In the genomic region with DNA sequence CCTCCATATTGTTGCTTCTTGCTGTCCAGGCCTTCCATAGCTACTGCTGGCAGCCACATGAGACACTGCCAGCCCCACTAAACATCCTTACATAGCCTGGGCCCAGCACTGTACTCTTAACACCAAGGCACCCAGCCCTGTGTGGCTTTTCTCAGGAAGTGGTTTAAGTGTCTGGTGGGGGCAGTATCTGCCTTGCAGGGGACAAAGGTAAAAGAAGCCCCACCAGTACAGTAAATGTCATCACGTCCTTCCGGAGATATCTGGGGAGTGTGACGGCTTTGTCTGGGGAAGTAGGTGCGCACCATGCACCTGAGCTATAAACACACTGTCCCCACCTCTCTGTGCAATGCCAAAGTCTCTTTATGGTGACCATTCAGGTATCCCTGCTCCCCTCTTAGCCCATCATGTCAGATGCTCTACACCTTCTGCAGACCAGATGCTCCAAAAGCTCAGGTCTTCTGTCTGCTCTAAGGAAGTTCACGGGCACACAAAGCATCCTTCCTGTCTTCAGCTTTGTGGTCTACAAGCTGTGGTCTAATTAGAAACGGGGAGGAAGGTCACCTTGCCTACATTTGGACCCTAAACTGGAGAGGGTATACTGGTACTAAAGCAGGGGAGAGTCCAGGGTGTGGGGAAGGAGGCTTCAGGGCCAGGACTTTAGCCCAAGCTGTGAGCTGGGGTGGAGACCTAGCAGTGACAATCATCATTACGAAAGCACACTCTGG, we compare ENCODE assay signal across 16 mouse cellular contexts. TPM values are rescaled to one million over a fixed set of nuclear protein-coding genes. Genes with fewer than 3 reads are reported as not detected.
A peak's percentile ranks its signal among the peaks of the same experiment; 100 is the strongest.
DNase-seq lines count a peak whose midpoint lies in the region; ATAC-seq and TF ChIP-seq lines count a peak whose summit lies in the region.
"Had no signal": no experiment of that assay in that cellular context is flagged by ENCODE, and none has a peak within 500 bp of the region (broad histone marks: within the 10 kb centered on the region; RNA-seq: fewer than 3 reads in every experiment).

No protein-coding gene starts in this region.

- in situ Hi-C loops in ES-E14 (cut with MboI; ENCODE audit: low sequenced_read_pairs in 2 of 2, unreplicated experiment in 2 of 2): no loop called here

- no peak for TF ChIP-seq CTCF in lung, postnatal 0 days (IDR thresholded peaks at IDR 0.05)
- TF ChIP-seq CTCF in lung, adult 2 months (IDR thresholded peaks at IDR 0.05; ENCODE audit: insufficient read depth, low read length): no peak
- no peak for TF ChIP-seq CTCF in cerebellum, adult 2 months (IDR thresholded peaks at IDR 0.05; ENCODE audit: borderline replicate concordance, insufficient read depth, low read depth, low read length)

- no peak for TF ChIP-seq POLR2A in lung, adult 2 months (IDR thresholded peaks at IDR 0.05; ENCODE audit: borderline replicate concordance, extremely low read depth, low read depth, low read length)
- no peak for TF ChIP-seq POLR2A in cerebellum, adult 2 months (IDR thresholded peaks at IDR 0.05; ENCODE audit: borderline replicate concordance, insufficient read depth, low read length)

- H3K27me3 ChIP-seq in lung, postnatal 0 days (replicated peaks; ENCODE audit: insufficient read depth, low read length): no peaks in the 10 kb centered on the region
- H3K27me3 ChIP-seq in cerebellum, adult 2 months (ENCODE audit: control insufficient read depth, insufficient read depth, low read length): no peaks in the 10 kb centered on the region
- H3K27me3 ChIP-seq: midbrain, embryonic 13.5 days had no signal

- DNase-seq in lung, postnatal 0 days (ENCODE audit: low spot score): no peak
- DNase-seq in lung, adult 2 months: no peak
- no peak for DNase-seq in ES-E14 (ENCODE audit: low read depth, low spot score)
- peak; percentile 45 for DNase-seq in thymus, postnatal 14 days
- no peak for DNase-seq in cerebellum, adult 2 months
- DNase-seq in urinary bladder, postnatal 36 days (ENCODE audit: low spot score in 2 of 2): no peak
- DNase-seq: cerebellum, adult 9-10 months; heart, adult 18-20 months; heart, postnatal 10 days; kidney, postnatal 10 days; lung, postnatal 10 days had no signal

- H3K9me3 ChIP-seq in lung, postnatal 0 days (ENCODE audit: low read length): no peaks in the 10 kb centered on the region
- H3K9me3 ChIP-seq in ES-E14 (ENCODE audit: control insufficient read depth, insufficient read depth, low read depth, low read length): no peaks in the 10 kb centered on the region
- H3K9me3 ChIP-seq: embryonic facial prominence, embryonic 10.5 days; midbrain, embryonic 13.5 days had no signal

- no peaks in the 10 kb centered on the region for H3K36me3 ChIP-seq in lung, postnatal 0 days (ENCODE audit: insufficient read depth, low read length)
- H3K36me3 ChIP-seq in ES-E14 (ENCODE audit: control insufficient read depth, insufficient read depth, low read length, poor library complexity, severe bottlenecking): peaks cover 3% of the 10 kb centered on the region; the same call in 1 of the 2 replicates
- H3K36me3 ChIP-seq: embryonic facial prominence, embryonic 10.5 days; midbrain, embryonic 13.5 days had no signal

- 0 out of 2 replicates have a peak overlapping the region, but pooled peaks have one; percentile 38 for H3K27ac ChIP-seq in lung, postnatal 0 days (ENCODE audit: low read length)
- H3K27ac ChIP-seq in ES-E14 (ENCODE audit: insufficient read depth, low read depth, low read length, poor library complexity, severe bottlenecking): 0 out of 2 replicates have a peak overlapping the region, but pooled peaks have one; percentile 8
- no peak overlapping the region for H3K27ac ChIP-seq in cerebellum, adult 2 months (ENCODE audit: insufficient read depth, low read length)
- H3K27ac ChIP-seq: embryonic facial prominence, embryonic 10.5 days; midbrain, embryonic 13.5 days had no signal

- H3K4me2 ChIP-seq in lung, postnatal 0 days (replicated peaks; ENCODE audit: low read depth, low read length): no peak overlapping the region
- H3K4me2 ChIP-seq: midbrain, embryonic 13.5 days had no signal

- no peak for TF ChIP-seq EP300 in lung, postnatal 0 days (IDR thresholded peaks at IDR 0.05)

- 87% methylated on average over 7 of the region's 7 CpGs for WGBS in lung, postnatal 0 days
- 85% methylated on average over 7 of the region's 7 CpGs for WGBS in lung, adult 2 months
- 90% methylated on average over 7 of the region's 7 CpGs for WGBS in cerebellum, adult 2 months

- H3K9ac ChIP-seq in lung, postnatal 0 days (replicated peaks; ENCODE audit: low read depth): no peak overlapping the region
- H3K9ac ChIP-seq in ES-E14 (ENCODE audit: insufficient read depth, low read depth, low read length, poor library complexity, severe bottlenecking): 0 out of 2 replicates have a peak overlapping the region, but pooled peaks have one; percentile 22
- H3K9ac ChIP-seq: midbrain, embryonic 13.5 days had no signal

- no peak overlapping the region for H3K4me3 ChIP-seq in lung, postnatal 0 days (ENCODE audit: low read depth, low read length)
- H3K4me3 ChIP-seq in lung, adult 2 months (replicated peaks; ENCODE audit: extremely low read depth, low read depth, low read length): no peak overlapping the region
- no peak overlapping the region for H3K4me3 ChIP-seq in ES-E14 (ENCODE audit: insufficient read depth in 1 of 2, low read depth in 1 of 2, low read length in 2 of 2, poor library complexity in 1 of 2, severe bottlenecking in 1 of 2)
- no peak overlapping the region for H3K4me3 ChIP-seq in cerebellum, adult 2 months (replicated peaks; ENCODE audit: insufficient read depth, low read depth, low read length)
- H3K4me3 ChIP-seq: embryonic facial prominence, embryonic 10.5 days; midbrain, embryonic 13.5 days had no signal

- ATAC-seq in lung, postnatal 0 days: no peak
- peak; percentile 49 for ATAC-seq in megakaryocyte progenitor cell, adult 5-6 weeks (replicated peaks; ENCODE audit: poor library complexity)
- ATAC-seq in frontal cortex, adult (ENCODE audit: low TSS enrichment): no peak
- ATAC-seq: intestine, embryonic 16.5 days; midbrain, embryonic 13.5 days had no signal

- H3K4me1 ChIP-seq in lung, postnatal 0 days (ENCODE audit: insufficient read depth, low read depth, low read length): no peaks in the 10 kb centered on the region
- peaks cover 2% of the 10 kb centered on the region; the same call in 1 of the 2 replicates for H3K4me1 ChIP-seq in lung, adult 2 months (ENCODE audit: control insufficient read depth, insufficient read depth, low read length)
- H3K4me1 ChIP-seq in ES-E14 (ENCODE audit: control insufficient read depth in 2 of 2, insufficient read depth in 2 of 2, low read length in 2 of 2, poor library complexity in 1 of 2): peaks cover 10 to 29% of the 10 kb centered on the region in 2 experiments; a peak in 3 of 4 replicates
- peaks cover 61% of the 10 kb centered on the region for H3K4me1 ChIP-seq in cerebellum, adult 2 months (ENCODE audit: control insufficient read depth, insufficient read depth, low read length)
- H3K4me1 ChIP-seq: embryonic facial prominence, embryonic 10.5 days; midbrain, embryonic 13.5 days had no signal

TF ChIP-seq in ES-E14, 5 proteins besides CTCF, POLR2A, EP300 and RAD21:
- no peak for TF ChIP-seq ZC3H11A (IDR thresholded peaks at IDR 0.05; ENCODE audit: borderline replicate concordance, low read depth, low read length)
- TF ChIP-seq CHD2 (IDR thresholded peaks at IDR 0.05; ENCODE audit: low read depth, low read length): no peak
- TF ChIP-seq HCFC1 (IDR thresholded peaks at IDR 0.05; ENCODE audit: borderline replicate concordance, insufficient read depth, low read length): no peak
- no peak for TF ChIP-seq MAFK (IDR thresholded peaks at IDR 0.05; ENCODE audit: insufficient read depth, low read depth, low read length)
- no peak for TF ChIP-seq ZNF384 (IDR thresholded peaks at IDR 0.05; ENCODE audit: low read depth, low read length)
TF ChIP-seq in ES-E14: peak in this region for 0.

RNA-seq across cellular contexts. Expression of a gene that starts 26.9 kb away (rescaled TPM):
- polyA plus RNA-seq in lung, postnatal 0 days (2015; fragmentation: Nextera tagmentation; extraction: Ambion mirVana): 16.4 and 18.4 TPM in 2 replicates
- 55.1 and 77.9 TPM in 2 replicates for polyA plus RNA-seq in lung, adult 2 months (2012; rRNA removed)
- 24.1 and 54.4 TPM in 2 replicates for total RNA-seq in ES-E14 (2012; rRNA removed)
- total RNA-seq in megakaryocyte progenitor cell, adult 5-6 weeks (2015): 26.8 and 29.4 TPM in 2 replicates
- 23.9 and 29.4 TPM in 2 replicates for total RNA-seq in megakaryocyte progenitor cell, adult 5-6 weeks (2017)
- polyA plus RNA-seq in cerebellum, adult 2 months (2012; rRNA removed): 169 and 198 TPM in 2 replicates
